Mouse (Mus musculus) erythroblast, embryonic 14.5 days (primary cell): Measurements from ENCODE around the gene Rab37. TPM values are rescaled to one million over a fixed set of nuclear protein-coding genes. Genes with fewer than 3 reads are reported as not detected.

ENCODE experiments used
- H3K27me3 ChIP-seq: 2 replicates; pipeline ENCODE4 v1.6.1; 2012; ENCODE audit warnings: inconsistent platforms; ENCODE audit not compliant: control insufficient read depth
- H3K36me3 ChIP-seq: 2 replicates; pipeline ENCODE4 v1.6.1; 2012; ENCODE audit warnings: mild to moderate bottlenecking, inconsistent platforms; ENCODE audit not compliant: control insufficient read depth
- H3K4me1 ChIP-seq: 2 replicates; pipeline ENCODE4 v1.6.1; 2012; ENCODE audit warnings: inconsistent platforms; ENCODE audit not compliant: control insufficient read depth
- H3K4me3 ChIP-seq: replicated peaks from 2 replicates; pipeline ENCODE3; 2012; ENCODE audit warnings: moderate library complexity, mild to moderate bottlenecking, inconsistent platforms
- H3K9me3 ChIP-seq: 2 replicates; pipeline ENCODE4 v1.6.1; 2012; ENCODE audit warnings: low read length, inconsistent platforms, mixed read lengths; ENCODE audit not compliant: control insufficient read depth
- GATA1 ChIP-seq: IDR thresholded peaks from 2 replicates; pipeline ENCODE4 v1.6.1; 2012; ENCODE audit warnings: low read length, inconsistent platforms, mixed read lengths
- TAL1 ChIP-seq: IDR thresholded peaks from 3 replicates; pipeline ENCODE4 v1.6.1; 2012; ENCODE audit warnings: low read length, inconsistent platforms, mixed read lengths
- polyA plus RNA-seq: library from polyadenylated mRNA; stranded (reverse); fragments of >175 nt; gene quantifications from 2 replicates; pipeline ENCODE4 v1.2.3, GENCODE M21; 2012

Rab37 gene
- polyA plus RNA-seq, result 0.01 TPM in 1 of 2 replicates, not detected in the other

- Histone ChIP-seq H3K27me3 (peaks cover 19% of the 10 kb centered on the region), H3K36me3 (no peaks in the 10 kb centered on the region)
- no peak for TF ChIP-seq GATA1
- no peak for TF ChIP-seq TAL1
These were observed at the start of gene Rab37 for GRCm38 (mm10) chr11:115091362-115091901. Gene Rab37, plus strand, starts transcription at chr11:115091431.

GRCm38 (mm10) chr11:115048259-115048658, 43.0 kb upstream of the Rab37 start, which contains the start of gene Cd300ld3:
Gene Cd300ld3, minus strand, starts transcription at chr11:115048409.
- Histone ChIP-seq H3K27me3 (no peaks in the 10 kb centered on the region), H3K4me1 (no peaks in the 10 kb centered on the region), H3K4me3 (no peak within 1 kb of the TSS), H3K9me3 (no peaks in the 10 kb centered on the region), H3K36me3 (no peaks in the 10 kb centered on the region)
- no peak for TF ChIP-seq GATA1
- no peak for TF ChIP-seq TAL1

More at GRCm38 (mm10) chr11:115091362-115091901, at the start of gene Rab37:
- H3K4me1 ChIP-seq, result no peaks in the 10 kb centered on the region
- no peak within 1 kb of the TSS for H3K4me3 ChIP-seq
- no peaks in the 10 kb centered on the region; the same call in 1 of the 2 replicates for H3K9me3 ChIP-seq

- no peaks in the 10 kb centered on the region for H3K4me1 ChIP-seq
- H3K27me3 ChIP-seq, result no peaks in the 10 kb centered on the region
- no peak for TF ChIP-seq GATA1
- TF ChIP-seq TAL1, result no peak
- no peaks in the 10 kb centered on the region for H3K36me3 ChIP-seq
- H3K9me3 ChIP-seq, result no peaks in the 10 kb centered on the region
- H3K4me3 ChIP-seq, result no peak overlapping the region
These were observed 41.8 kb upstream of the Rab37 start for GRCm38 (mm10) chr11:115049282-115049895.

DNA sequence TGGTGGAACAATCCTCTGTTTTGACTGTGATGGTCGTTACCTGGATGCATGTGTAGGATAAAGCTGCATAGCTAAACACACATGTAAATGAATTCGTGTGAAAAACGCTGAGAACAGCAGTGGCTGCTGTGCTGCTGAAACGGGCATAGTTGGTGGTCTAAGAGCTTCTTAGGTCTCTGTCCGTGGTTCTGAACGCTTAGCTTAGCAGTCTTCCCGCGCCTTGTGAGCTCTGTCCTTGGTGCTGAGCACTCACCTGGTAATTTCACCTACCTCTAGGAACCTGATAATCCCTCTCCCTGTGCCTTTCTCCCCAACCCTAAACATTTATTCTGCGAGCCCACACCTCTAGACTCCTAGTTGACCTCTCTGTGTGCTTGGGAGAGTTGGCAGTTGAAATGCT, 39.0 kb upstream of the Rab37 start:
- Histone ChIP-seq H3K4me1 (no peaks in the 10 kb centered on the region), H3K9me3 (no peaks in the 10 kb centered on the region), H3K4me3 (no peak overlapping the region), H3K27me3 (no peaks in the 10 kb centered on the region), H3K36me3 (no peaks in the 10 kb centered on the region)
- TF ChIP-seq TAL1, result no peak
- no peak for TF ChIP-seq GATA1

DNA sequence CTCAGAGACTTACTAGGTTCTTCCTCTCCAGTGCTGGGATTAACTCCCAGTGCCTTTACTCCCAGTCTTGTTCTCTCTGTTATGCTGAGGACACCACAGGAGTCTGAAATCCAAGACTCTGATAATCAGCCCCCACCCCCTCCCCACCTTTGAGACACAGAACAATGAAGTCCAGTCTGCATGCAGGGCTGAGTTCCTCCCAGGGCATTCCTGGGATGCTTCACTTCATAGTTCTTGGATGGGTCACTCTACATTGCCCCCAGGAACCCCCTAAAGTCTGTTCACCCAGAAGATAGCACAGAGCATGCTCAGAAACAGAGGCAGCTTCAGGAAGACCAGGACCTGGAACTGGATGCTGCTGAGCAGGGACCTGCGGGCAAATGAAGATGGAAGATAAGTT, 38.2 kb upstream of the Rab37 start:
- Histone ChIP-seq H3K27me3 (no peaks in the 10 kb centered on the region), H3K4me1 (no peaks in the 10 kb centered on the region), H3K36me3 (no peaks in the 10 kb centered on the region)

GRCm38 (mm10) chr11:115054537-115054936, 36.7 kb upstream of the Rab37 start:
- Histone ChIP-seq H3K4me1 (no peaks in the 10 kb centered on the region), H3K9me3 (no peaks in the 10 kb centered on the region), H3K4me3 (no peak overlapping the region), H3K27me3 (no peaks in the 10 kb centered on the region), H3K36me3 (no peaks in the 10 kb centered on the region)
- TF ChIP-seq GATA1 (no peak), TAL1 (no peak)

More for the DNA sequence above, 38.2 kb upstream of the Rab37 start:
- H3K9me3 ChIP-seq, result no peaks in the 10 kb centered on the region
- TF ChIP-seq TAL1 (no peak), GATA1 (no peak)
- no peak overlapping the region for H3K4me3 ChIP-seq

- H3K9me3 ChIP-seq, result no peaks in the 10 kb centered on the region
- H3K4me3 ChIP-seq, result no peak overlapping the region
- H3K27me3 ChIP-seq, result no peaks in the 10 kb centered on the region
- TF ChIP-seq GATA1, result no peak
- no peak for TF ChIP-seq TAL1
- no peaks in the 10 kb centered on the region for H3K36me3 ChIP-seq
- no peaks in the 10 kb centered on the region for H3K4me1 ChIP-seq
These were observed 32.5 kb upstream of the Rab37 start for GRCm38 (mm10) chr11:115058701-115059100.

- H3K36me3 ChIP-seq, result no peaks in the 10 kb centered on the region
- no peaks in the 10 kb centered on the region for H3K9me3 ChIP-seq
- no peaks in the 10 kb centered on the region for H3K27me3 ChIP-seq
- no peaks in the 10 kb centered on the region for H3K4me1 ChIP-seq
- TF ChIP-seq GATA1, result no peak
- TF ChIP-seq TAL1, result no peak
- no peak overlapping the region for H3K4me3 ChIP-seq
These were observed 31.4 kb upstream of the Rab37 start for GRCm38 (mm10) chr11:115059797-115060196.

GRCm38 (mm10) chr11:115062077-115062476, 29.2 kb upstream of the Rab37 start, which contains the start of gene Cd300e:
Gene Cd300e, minus strand, starts transcription at chr11:115062177.
- H3K9me3 ChIP-seq, result no peaks in the 10 kb centered on the region
- H3K36me3 ChIP-seq, result no peaks in the 10 kb centered on the region
- H3K4me3 ChIP-seq, result no peak within 1 kb of the TSS
- no peaks in the 10 kb centered on the region for H3K4me1 ChIP-seq
- H3K27me3 ChIP-seq, result no peaks in the 10 kb centered on the region
- no peak for TF ChIP-seq TAL1
- no peak for TF ChIP-seq GATA1

DNA sequence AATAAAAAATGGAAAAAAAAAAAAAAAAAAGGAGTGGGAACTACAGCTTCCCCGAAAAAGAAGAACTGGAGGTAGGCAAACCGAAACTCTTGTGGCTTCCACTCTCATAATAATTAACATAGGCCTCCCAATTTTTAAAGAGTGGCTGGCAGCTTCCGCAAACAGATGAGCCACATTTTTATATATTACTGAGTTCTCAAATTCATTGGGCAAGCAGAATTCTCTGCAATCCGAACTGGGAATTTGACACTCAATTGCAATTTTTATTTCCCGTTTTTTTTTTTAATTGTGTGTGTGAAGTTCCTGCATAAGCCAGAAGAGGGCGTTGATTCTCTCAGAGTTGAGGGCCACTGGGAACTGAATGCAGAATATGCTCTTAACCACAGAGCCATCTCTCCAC, 24.5 kb upstream of the Rab37 start:
- H3K4me3 ChIP-seq, result no peak overlapping the region
- H3K27me3 ChIP-seq, result peaks cover 4% of the 10 kb centered on the region; the same call in 1 of the 2 replicates
- no peaks in the 10 kb centered on the region for H3K4me1 ChIP-seq
- TF ChIP-seq GATA1 (no peak), TAL1 (no peak)
- H3K9me3 ChIP-seq, result no peaks in the 10 kb centered on the region
- no peaks in the 10 kb centered on the region for H3K36me3 ChIP-seq
